Mouse (Mus musculus): Measurements from ENCODE around the gene Nrxn2. TPM values are rescaled to one million over a fixed set of nuclear protein-coding genes. Genes with fewer than 3 reads are reported as not detected.
A peak's percentile ranks its signal among the peaks of the same experiment; 100 is the strongest.

Gene Nrxn2
- polyA plus RNA-seq, 1 experiment from 2014 or later = 1.4 TPM

- TF ChIP-seq CTCF (IDR thresholded peaks at IDR 0.05; ENCODE audit: low read depth) = no peak
- no peaks in the 10 kb centered on the region for H3K36me3 ChIP-seq (ENCODE audit: control insufficient read depth, insufficient read depth)
- no peak overlapping the region for H3K27ac ChIP-seq (ENCODE audit: low read depth, low read length)
- no peaks in the 10 kb centered on the region for H3K9me3 ChIP-seq (ENCODE audit: control insufficient read depth)
- H3K9ac ChIP-seq (ENCODE audit: low read depth, low read length) = peak overlapping the region; percentile 22; the same call in 1 of the 2 replicates
- peak overlapping the region; percentile 68 for H3K4me2 ChIP-seq (replicated peaks; ENCODE audit: low read depth)
- peaks cover 53% of the 10 kb centered on the region for H3K27me3 ChIP-seq (replicated peaks; ENCODE audit: control insufficient read depth, insufficient read depth, low read length)
- H3K4me1 ChIP-seq (replicated peaks; ENCODE audit: control insufficient read depth, insufficient read depth, low read length) = no peaks in the 10 kb centered on the region
- WGBS = under 1% methylated on average over 54 of the region's 56 CpGs
- ATAC-seq = no peak
- peak overlapping the region; percentile 39 for H3K4me3 ChIP-seq (ENCODE audit: low read depth, low read length)
Observed at GRCm38 (mm10) chr19:6531011-6531631, 112.6 kb downstream of the Nrxn2 start.

DNA sequence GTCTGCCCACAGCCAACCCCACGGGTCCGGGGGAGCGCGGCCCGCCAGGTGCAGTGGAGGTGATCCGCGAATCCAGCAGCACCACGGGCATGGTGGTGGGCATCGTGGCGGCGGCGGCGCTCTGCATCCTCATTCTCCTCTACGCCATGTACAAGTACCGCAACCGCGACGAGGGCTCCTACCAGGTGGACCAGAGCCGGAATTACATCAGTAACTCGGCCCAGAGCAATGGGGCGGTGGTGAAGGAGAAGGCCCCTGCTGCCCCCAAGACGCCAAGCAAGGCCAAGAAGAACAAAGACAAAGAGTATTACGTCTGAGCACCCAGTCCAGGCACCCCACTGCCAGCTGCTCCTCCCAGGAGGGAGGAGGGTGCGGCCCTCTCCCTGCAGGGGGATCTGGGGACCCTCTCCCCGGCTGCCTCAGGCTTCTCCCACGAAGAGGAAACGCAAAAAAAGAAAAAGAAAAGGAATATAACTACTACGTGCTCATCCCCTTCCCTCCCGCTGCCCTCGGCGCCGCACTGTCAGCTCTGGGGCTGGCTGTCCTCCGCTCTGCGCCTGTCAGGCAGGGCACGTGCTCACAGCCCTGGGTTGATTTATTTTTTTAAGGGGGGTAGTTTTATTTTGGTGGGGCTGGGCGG is 113.4 kb downstream of the Nrxn2 start:
- TF ChIP-seq CTCF (IDR thresholded peaks at IDR 0.05; ENCODE audit: low read depth) = no peak
- H3K9ac ChIP-seq (ENCODE audit: low read depth, low read length) = no peak overlapping the region
- H3K9me3 ChIP-seq (ENCODE audit: control insufficient read depth) = no peaks in the 10 kb centered on the region
- no peaks in the 10 kb centered on the region for H3K36me3 ChIP-seq (ENCODE audit: control insufficient read depth, insufficient read depth)
- no peaks in the 10 kb centered on the region for H3K4me1 ChIP-seq (replicated peaks; ENCODE audit: control insufficient read depth, insufficient read depth, low read length)
- ATAC-seq = no peak
- H3K4me2 ChIP-seq (replicated peaks; ENCODE audit: low read depth) = peak overlapping the region; percentile 68
- H3K4me3 ChIP-seq (ENCODE audit: low read depth, low read length) = peak overlapping the region; percentile 39
- WGBS = 3% methylated on average over 36 of the region's 36 CpGs
- no peak overlapping the region for H3K27ac ChIP-seq (ENCODE audit: low read depth, low read length)
- peaks cover 53% of the 10 kb centered on the region for H3K27me3 ChIP-seq (replicated peaks; ENCODE audit: control insufficient read depth, insufficient read depth, low read length)

DNA sequence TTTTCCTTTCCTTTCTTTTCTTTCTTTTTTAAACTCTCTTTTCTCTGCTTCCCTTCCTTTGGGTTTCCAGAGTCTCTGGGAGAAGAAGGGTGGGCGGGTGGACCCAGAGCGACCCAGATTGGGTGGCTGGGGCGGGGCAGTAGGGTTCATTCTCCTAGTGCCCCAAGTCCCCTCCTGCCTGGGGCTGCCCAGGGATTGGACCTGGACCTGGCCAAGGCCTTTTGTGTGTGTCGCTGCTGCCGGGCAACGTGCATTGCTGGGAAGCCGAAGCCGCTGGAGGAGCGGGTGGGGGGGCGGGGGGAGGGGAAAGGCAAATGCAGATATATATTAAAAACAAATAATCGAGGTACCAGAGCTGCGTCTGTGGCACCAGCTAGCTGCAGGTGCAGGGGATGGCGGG is 114.1 kb downstream of the Nrxn2 start:
- 13% methylated on average over 13 of the region's 13 CpGs for WGBS
- no peak for TF ChIP-seq CTCF (IDR thresholded peaks at IDR 0.05; ENCODE audit: low read depth)
- H3K9ac ChIP-seq (ENCODE audit: low read depth, low read length) = no peak overlapping the region
- H3K4me2 ChIP-seq (replicated peaks; ENCODE audit: low read depth) = peak overlapping the region; percentile 68
- H3K4me1 ChIP-seq (replicated peaks; ENCODE audit: control insufficient read depth, insufficient read depth, low read length) = no peaks in the 10 kb centered on the region
- ATAC-seq = no peak
- H3K4me3 ChIP-seq (ENCODE audit: low read depth, low read length) = 0 out of 2 replicates have a peak overlapping the region, but pooled peaks have one; percentile 39
- peaks cover 53% of the 10 kb centered on the region for H3K27me3 ChIP-seq (replicated peaks; ENCODE audit: control insufficient read depth, insufficient read depth, low read length)
- no peak overlapping the region for H3K27ac ChIP-seq (ENCODE audit: low read depth, low read length)
- no peaks in the 10 kb centered on the region for H3K9me3 ChIP-seq (ENCODE audit: control insufficient read depth)
- H3K36me3 ChIP-seq (ENCODE audit: control insufficient read depth, insufficient read depth) = no peaks in the 10 kb centered on the region

GRCm38 (mm10) chr19:6533290-6534117 is 115.0 kb downstream of the Nrxn2 start:
- 80% methylated on average over 11 of the region's 11 CpGs for WGBS
- Histone ChIP-seq H3K4me2 (replicated peaks; ENCODE audit: low read depth) (no peak overlapping the region), H3K36me3 (ENCODE audit: control insufficient read depth, insufficient read depth) (no peaks in the 10 kb centered on the region), H3K9me3 (ENCODE audit: control insufficient read depth) (no peaks in the 10 kb centered on the region), H3K4me3 (ENCODE audit: low read depth, low read length) (no peak overlapping the region), H3K27ac (ENCODE audit: low read depth, low read length) (no peak overlapping the region), H3K9ac (ENCODE audit: low read depth, low read length) (no peak overlapping the region), H3K4me1 (replicated peaks; ENCODE audit: control insufficient read depth, insufficient read depth, low read length) (no peaks in the 10 kb centered on the region), H3K27me3 (replicated peaks; ENCODE audit: control insufficient read depth, insufficient read depth, low read length) (peaks cover 53% of the 10 kb centered on the region)
- TF ChIP-seq CTCF (IDR thresholded peaks at IDR 0.05; ENCODE audit: low read depth) = no peak
- ATAC-seq = no peak

- 59% methylated on average over 5 of the region's 5 CpGs for WGBS
- H3K27ac ChIP-seq (ENCODE audit: low read depth, low read length) = no peak overlapping the region
- no peaks in the 10 kb centered on the region for H3K4me1 ChIP-seq (replicated peaks; ENCODE audit: control insufficient read depth, insufficient read depth, low read length)
Observed at GRCm38 (mm10) chr19:6534118-6534415, 115.5 kb downstream of the Nrxn2 start.

GRCm38 (mm10) chr19:6536201-6536600 is 117.7 kb downstream of the Nrxn2 start:
- Histone ChIP-seq H3K4me1 (replicated peaks; ENCODE audit: control insufficient read depth, insufficient read depth, low read length) (no peaks in the 10 kb centered on the region), H3K4me2 (replicated peaks; ENCODE audit: low read depth) (no peak overlapping the region), H3K27me3 (replicated peaks; ENCODE audit: control insufficient read depth, insufficient read depth, low read length) (peaks cover 28% of the 10 kb centered on the region), H3K4me3 (ENCODE audit: low read depth, low read length) (no peak overlapping the region), H3K36me3 (ENCODE audit: control insufficient read depth, insufficient read depth) (no peaks in the 10 kb centered on the region), H3K9me3 (ENCODE audit: control insufficient read depth) (no peaks in the 10 kb centered on the region), H3K27ac (ENCODE audit: low read depth, low read length) (no peak overlapping the region), H3K9ac (ENCODE audit: low read depth, low read length) (no peak overlapping the region)
- no peak for TF ChIP-seq CTCF (IDR thresholded peaks at IDR 0.05; ENCODE audit: low read depth)
- 43% methylated on average over 3 of the region's 3 CpGs for WGBS
- no peak for ATAC-seq

More at GRCm38 (mm10) chr19:6534118-6534415, 115.5 kb downstream of the Nrxn2 start:
- no peak overlapping the region for H3K4me2 ChIP-seq (replicated peaks; ENCODE audit: low read depth)
- H3K4me3 ChIP-seq (ENCODE audit: low read depth, low read length) = no peak overlapping the region
- H3K9me3 ChIP-seq (ENCODE audit: control insufficient read depth) = no peaks in the 10 kb centered on the region
- no peak overlapping the region for H3K9ac ChIP-seq (ENCODE audit: low read depth, low read length)
- TF ChIP-seq CTCF (IDR thresholded peaks at IDR 0.05; ENCODE audit: low read depth) = no peak
- ATAC-seq = no peak
- H3K36me3 ChIP-seq (ENCODE audit: control insufficient read depth, insufficient read depth) = no peaks in the 10 kb centered on the region
- H3K27me3 ChIP-seq (replicated peaks; ENCODE audit: control insufficient read depth, insufficient read depth, low read length) = peaks cover 47% of the 10 kb centered on the region

All from intestine, postnatal 0 days (tissue).